Mouse (Mus musculus): ENCODE measurements around the gene Ttc17.
"Not testable (repeated sequence)": the region's sequence is repeated elsewhere in the genome, so short reads cannot be mapped to it uniquely, and the experiment has no call there.

The Ttc17 gene

GRCm38 (mm10) chr2:94406083-94406957, at the start of gene Ttc17:
Gene Ttc17 (minus strand): TSS chr2:94406689.
- DNase-seq = peak; percentile 90 to 91

GRCm38 (mm10) chr2:94449643-94450042, 43.2 kb upstream of the Ttc17 start:
- DNase-seq = no peak

DNA sequence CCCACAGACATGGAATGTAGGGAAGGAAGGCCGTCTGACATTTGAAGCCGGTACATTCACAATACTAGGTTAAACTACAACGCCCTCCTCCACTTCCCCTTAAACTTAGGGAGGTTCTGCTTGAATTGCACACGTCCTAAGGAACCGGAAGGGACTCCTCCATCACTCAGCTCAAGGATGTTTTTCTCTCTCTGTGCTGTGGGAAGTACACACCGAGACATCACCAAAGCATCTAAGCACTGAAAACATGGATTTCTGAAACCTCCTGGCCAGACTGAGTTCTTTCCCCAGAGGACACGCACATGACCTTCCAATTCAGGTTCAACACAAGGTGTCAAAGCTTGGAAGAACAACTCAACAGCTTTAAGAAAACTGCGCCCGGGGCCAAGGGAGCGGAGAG, 30.5 kb upstream of the Ttc17 start:
- DNase-seq = no peak

DNA sequence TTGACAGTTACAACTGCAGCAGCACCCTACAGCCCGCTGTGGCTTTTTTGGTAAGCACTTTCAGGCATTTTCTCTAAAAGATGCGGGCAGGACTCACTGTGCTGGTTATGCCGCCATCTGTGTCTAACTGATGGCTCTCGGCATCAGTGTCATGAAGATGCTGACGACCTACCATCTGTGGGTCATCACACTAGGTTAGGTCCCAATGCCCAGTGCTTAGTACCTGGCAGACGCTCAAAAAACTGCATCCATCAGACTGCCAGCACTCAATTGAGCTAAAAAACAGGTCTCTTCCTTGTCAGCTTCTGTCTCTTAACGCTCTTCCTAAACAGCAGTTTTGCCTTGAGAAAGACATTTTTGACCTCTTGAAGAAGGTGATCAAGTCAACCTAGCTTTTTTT, 29.0 kb upstream of the Ttc17 start:
- DNase-seq = no peak

DNA sequence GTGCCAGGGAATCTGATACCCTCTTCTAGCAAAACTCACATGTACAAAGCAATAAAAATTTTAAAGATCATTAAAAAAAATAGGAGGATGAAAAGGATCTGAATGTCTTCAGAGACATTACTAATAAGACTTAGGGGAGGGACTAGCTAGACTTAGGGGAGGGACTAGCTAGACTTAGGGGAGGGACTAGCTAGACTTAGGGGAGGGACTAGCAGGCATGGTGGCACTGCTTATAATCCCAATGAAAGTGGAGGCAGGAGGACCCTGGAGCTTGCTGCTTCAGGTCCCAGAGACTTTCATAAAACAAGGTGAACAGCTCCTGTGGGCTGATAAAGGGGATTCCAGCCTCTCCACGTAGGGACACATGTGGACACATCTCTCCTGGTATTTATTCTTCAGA, 28.3 kb upstream of the Ttc17 start:
- peak; percentile 24 to 28 for DNase-seq

GRCm38 (mm10) chr2:94432214-94432613, 25.7 kb upstream of the Ttc17 start:
- DNase-seq = no peak

GRCm38 (mm10) chr2:94428456-94428855, 22.0 kb upstream of the Ttc17 start:
- no peak for DNase-seq

DNA sequence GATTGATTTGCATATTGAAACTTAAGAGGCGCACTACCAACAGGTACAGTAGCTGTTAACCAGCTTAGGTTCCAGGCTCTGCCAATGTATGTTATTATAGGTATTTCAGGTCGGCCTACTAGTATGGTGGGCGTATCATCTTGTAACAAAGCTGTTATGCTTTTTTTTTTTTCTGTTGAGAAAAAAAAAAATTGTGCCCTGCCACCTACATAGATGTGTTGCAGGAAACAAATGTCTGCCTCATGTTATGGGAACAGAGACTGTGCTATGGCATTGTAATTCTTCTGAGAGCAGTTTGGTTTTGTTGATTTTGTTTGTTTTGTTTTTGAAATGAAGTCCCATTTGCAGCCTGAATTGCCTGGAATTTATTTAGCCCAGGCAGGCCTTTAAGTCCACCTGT, 952 bp upstream of the Ttc17 start:
- DNase-seq = no peak

GRCm38 (mm10) chr2:94407021-94407420, 532 bp upstream of the Ttc17 start:
- peak; percentile 42 to 43 for DNase-seq

DNA sequence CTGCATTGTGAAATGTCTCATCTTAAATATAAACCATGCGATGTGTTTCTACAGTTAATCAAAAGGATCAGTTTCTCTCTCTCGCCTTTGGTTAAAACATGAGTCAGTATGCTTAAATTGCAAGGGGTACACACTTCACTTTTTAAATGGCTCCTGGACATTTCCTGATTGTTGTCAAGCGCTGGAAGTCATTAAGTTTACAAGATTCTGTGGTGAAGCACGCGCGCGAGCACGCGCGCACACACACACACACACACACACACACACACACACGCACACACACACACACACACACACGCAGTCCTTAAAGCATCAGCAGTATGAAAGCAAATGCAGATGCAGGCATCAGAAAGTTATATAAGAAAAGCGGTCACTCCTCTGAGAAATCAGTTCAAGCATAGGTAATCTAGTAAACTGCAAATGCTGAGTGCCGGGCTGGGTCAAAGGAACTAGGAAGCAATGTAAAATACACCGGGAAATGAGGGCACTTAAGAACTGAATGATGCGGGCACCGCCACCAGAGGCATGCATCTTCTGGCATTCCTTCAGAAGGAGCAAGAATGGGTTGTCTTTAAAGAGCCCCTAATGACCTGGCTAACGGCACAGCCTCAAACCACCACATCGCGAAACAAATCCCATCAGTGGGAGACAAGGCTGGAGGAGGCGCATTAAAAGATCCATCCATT, 949 bp downstream of the Ttc17 start:
- peak in 1 of 2 experiments; percentile 50 for DNase-seq

- DNase-seq = no peak
These were observed 1.8 kb downstream of the Ttc17 start for GRCm38 (mm10) chr2:94404512-94405240.

DNA sequence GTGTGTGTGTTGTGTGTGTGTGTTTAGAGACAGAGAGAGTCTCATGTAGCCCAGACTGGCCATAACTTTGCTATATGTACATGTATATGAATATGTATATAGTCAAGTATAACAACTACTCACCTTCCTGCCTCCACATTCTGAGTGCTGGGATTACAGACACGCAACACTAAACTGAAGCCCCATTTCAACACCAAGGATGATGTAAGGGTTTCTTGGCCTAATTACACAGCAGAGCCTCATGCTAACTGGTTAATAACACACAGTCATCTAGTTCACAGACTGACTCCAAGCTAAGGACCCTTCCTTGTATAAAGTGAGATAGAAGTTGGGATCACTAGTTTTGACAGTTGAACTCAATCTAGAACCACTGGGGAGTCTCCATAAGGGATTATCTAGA, 3.9 kb downstream of the Ttc17 start:
- no peak for DNase-seq

DNA sequence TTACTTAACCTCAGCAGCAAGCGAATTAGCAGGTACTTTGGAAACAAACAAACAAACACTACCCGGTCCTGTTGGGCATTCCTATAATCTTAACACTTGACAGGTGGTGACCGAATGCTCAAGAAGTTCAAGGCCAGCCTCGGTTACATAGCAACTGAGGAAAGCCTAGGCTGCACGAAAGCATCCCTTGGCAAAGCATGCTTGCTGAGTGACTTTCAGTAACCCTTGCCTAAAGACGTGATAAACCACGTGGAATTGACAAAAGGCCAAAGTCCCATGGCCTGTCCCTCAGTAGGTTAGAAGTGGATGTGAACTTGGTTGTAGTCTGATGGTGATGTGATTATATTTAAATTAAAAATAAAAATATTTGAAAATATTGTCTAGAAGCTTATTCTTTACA, 4.4 kb downstream of the Ttc17 start:
- no peak for DNase-seq

DNA sequence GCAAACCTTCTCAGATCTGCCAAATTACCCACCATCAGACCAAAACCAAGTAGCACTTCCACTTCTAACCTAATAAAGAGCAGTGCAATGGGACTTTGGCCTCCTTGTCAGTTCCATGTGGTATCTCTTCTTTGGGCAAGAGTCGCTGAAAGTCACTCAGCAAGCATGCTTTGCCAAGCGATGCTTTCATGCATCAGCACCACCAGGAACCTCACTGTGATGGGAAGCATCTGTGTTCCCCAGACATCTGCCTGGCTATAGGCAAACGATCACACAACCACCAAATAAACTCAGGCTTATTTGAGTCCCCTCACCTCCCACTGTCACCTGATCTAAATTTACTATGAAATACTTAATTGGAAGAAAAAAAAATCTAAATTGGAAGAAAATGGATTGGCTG, 5.5 kb downstream of the Ttc17 start:
- DNase-seq = no peak

DNA sequence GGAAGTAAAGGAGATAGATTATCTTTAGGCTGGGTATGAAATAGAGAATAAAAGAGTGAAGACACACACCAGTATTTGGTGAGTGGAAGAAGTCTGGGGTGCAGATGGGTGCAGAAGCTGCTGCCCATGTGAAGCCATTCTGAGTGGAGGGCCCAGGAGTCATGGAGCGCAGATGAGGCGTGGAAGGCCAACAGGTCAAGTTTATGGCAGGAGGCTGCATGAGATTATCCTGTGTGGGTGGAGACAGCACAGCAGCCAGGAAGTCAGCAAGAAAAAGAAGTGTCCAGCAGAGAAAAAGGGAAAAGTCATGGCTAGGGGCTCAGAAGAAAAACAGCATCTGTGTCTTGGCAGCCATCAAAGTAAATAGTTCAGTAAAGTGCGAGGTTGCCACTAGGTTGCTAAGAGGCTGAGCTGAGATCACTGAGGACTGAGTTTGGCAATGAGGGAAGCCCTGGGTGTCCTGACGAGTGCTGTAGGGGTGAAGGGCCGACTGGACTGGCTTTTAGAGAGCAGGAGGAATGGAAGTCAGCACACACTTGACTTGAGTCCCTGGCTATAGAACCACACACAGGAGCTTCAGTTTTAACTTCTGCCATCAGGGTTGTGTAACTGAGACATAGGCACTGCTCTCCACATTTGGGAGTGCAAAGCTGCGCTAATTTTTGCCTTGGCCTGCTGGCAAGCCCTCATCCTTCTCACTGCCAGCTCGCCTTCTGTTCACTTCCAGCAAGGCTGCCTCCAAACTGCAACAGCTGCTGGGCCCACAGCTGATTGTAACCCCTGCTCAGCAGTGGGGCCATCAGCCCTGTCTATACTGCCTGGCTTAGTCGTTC, 8.1 kb downstream of the Ttc17 start:
- DNase-seq = no peak

GRCm38 (mm10) chr2:94397453-94397852, 9.0 kb downstream of the Ttc17 start:
- no peak for DNase-seq

- no peak for DNase-seq
These were observed 10.2 kb downstream of the Ttc17 start for GRCm38 (mm10) chr2:94396325-94396724.

- DNase-seq = not testable (repeated sequence)
These were observed 15.4 kb downstream of the Ttc17 start for GRCm38 (mm10) chr2:94391127-94391526.

DNA sequence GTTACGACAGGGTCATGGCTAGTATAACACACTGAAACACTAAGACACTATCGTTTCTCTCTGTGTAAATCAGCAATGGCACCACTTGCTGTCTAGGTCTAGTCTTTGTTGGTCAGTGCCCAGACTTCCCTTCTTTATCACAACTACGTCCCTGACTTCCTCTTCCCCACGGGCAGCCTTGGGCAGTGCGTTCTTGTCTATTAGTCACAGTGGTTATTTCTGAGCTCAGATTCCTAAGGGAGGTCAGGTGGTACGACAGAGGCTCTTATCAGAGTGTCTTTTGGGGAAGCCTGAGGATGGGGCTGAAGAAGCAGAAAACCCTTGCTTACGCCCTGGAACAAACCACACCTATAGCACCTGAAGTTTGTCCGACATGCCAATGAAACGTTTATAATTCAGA, 17.5 kb downstream of the Ttc17 start:
- no peak for DNase-seq

- no peak for DNase-seq
These were observed 18.6 kb downstream of the Ttc17 start for GRCm38 (mm10) chr2:94387846-94388245.

- DNase-seq = not testable (repeated sequence)
These were observed 22.0 kb downstream of the Ttc17 start for GRCm38 (mm10) chr2:94384483-94384882.

DNA sequence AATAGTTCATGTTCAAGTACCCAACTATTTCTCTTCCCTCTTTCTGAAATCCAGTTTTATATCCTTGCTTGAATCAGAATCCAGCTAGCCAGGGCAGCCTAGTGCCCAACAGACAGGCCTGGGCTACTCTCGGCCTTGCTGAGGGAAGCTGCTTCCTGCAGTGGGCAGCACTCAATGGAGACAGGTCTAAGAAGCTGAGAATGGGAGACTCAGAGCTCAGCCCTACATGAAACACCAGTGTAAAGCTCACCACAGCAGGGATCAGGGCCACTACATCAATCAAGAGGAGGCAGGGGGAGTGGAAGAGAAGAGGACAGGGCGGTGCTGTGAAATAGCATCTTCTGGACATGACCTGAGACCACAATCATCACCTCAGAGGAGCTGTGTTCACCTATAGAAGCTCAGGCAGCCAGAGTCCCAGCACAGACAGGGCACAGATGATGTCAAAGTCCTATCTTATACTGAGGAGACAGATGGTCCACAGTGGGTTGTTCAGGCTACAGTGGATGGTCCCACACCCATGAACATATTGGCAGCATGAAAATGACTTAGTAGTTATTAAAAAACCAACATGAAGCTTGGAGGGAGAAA, 25.3 kb downstream of the Ttc17 start:
- DNase-seq = no peak
